Mouse (Mus musculus) MEL (cell line): ENCODE results near the gene Nyap1. TPM values are rescaled to one million over a fixed set of nuclear protein-coding genes. Genes with fewer than 3 reads are reported as not detected.

Experiments used
- DNase-seq: peaks from one replicate; pipeline ENCODE4 v3.0.0; 2011; ENCODE audit warnings: low read depth, low spot score
- H3K27ac ChIP-seq: 2 replicates; pipeline ENCODE4 v1.5.1; 2012; ENCODE audit warnings: low read depth, mild to moderate bottlenecking, control low read depth, low read length, moderate library complexity; ENCODE audit not compliant: control insufficient read depth
- H3K27me3 ChIP-seq, 2 experiments: fragments of 150-350 bp in 1 of 2; sonication (generic) in 1 of 2; 2 replicates each; pipeline ENCODE4 v1.6.1; 2012; ENCODE audit warnings: low read length in 2 of 2, mild to moderate bottlenecking in 2 of 2, improper control_type of control experiment in 1 of 2, moderate library complexity in 1 of 2; ENCODE audit not compliant: insufficient read depth in 2 of 2, control insufficient read depth in 1 of 2
- H3K36me3 ChIP-seq, 2 experiments: 2 replicates each; pipeline ENCODE4 v1.6.1; 2012 to 2014; ENCODE audit warnings: low read length in 2 of 2, improper control_type of control experiment in 1 of 2, inconsistent platforms in 1 of 2, mild to moderate bottlenecking in 1 of 2; ENCODE audit not compliant: insufficient read depth in 2 of 2, control insufficient read depth in 1 of 2
- H3K4me1 ChIP-seq, 2 experiments: fragments of 150-350 bp in 1 of 2; sonication (generic) in 1 of 2; 2 replicates each; pipeline ENCODE4 v1.6.1; 2012; ENCODE audit warnings: low read length in 2 of 2, improper control_type of control experiment in 1 of 2, mild to moderate bottlenecking in 1 of 2; ENCODE audit not compliant: insufficient read depth in 2 of 2, control insufficient read depth in 1 of 2
- H3K4me3 ChIP-seq, 2 experiments: fragments of 150-350 bp in 1 of 2; sonication (generic) in 1 of 2; 2 replicates each; pipeline ENCODE4 v1.5.1; 2012; ENCODE audit warnings: low read depth in 2 of 2, low read length in 2 of 2, mild to moderate bottlenecking in 2 of 2, moderate library complexity in 2 of 2, control low read depth in 1 of 2, improper control_type of control experiment in 1 of 2; ENCODE audit not compliant: control insufficient read depth in 1 of 2, insufficient read depth in 1 of 2
- H3K79me2 ChIP-seq: 2 replicates; pipeline ENCODE4 v1.6.1; 2012; ENCODE audit warnings: mild to moderate bottlenecking, low read length, moderate library complexity; ENCODE audit not compliant: control insufficient read depth, poor library complexity, insufficient read depth
- H3K9ac ChIP-seq: 2 replicates; pipeline ENCODE4 v1.6.1; 2012; ENCODE audit warnings: low read depth, mild to moderate bottlenecking, control low read depth, low read length, moderate library complexity; ENCODE audit not compliant: control insufficient read depth, poor library complexity, severe bottlenecking
- H3K9me3 ChIP-seq: fragments of 150-350 bp; sonication (generic); replicated peaks from 2 replicates; pipeline ENCODE4 v1.6.1; 2012; ENCODE audit warnings: mild to moderate bottlenecking, low read length, improper control_type of control experiment, moderate library complexity; ENCODE audit not compliant: insufficient read depth
- BHLHE40 ChIP-seq: IDR thresholded peaks from 2 replicates; pipeline ENCODE4 v1.6.1; 2012; ENCODE audit warnings: low read depth, mild to moderate bottlenecking, inconsistent platforms, low read length, improper control_type of control experiment, borderline replicate concordance
- CHD1 ChIP-seq: IDR thresholded peaks from 2 replicates; pipeline ENCODE4 v1.6.1; 2012; ENCODE audit warnings: low read depth, mild to moderate bottlenecking, inconsistent platforms, low read length, improper control_type of control experiment
- CTCF ChIP-seq, 3 experiments: IDR thresholded peaks in 2 of 3; conservative IDR thresholded peaks in 1 of 3; 2 replicates each; pipeline ENCODE4 v1.5.1; 2011 to 2012; ENCODE audit warnings: low read length in 3 of 3, low read depth in 2 of 3, mild to moderate bottlenecking in 2 of 3, improper control_type of control experiment in 1 of 3, inconsistent platforms in 1 of 3, mixed read lengths in 1 of 3, moderate library complexity in 1 of 3; ENCODE audit not compliant: control insufficient read depth in 1 of 3, insufficient read depth in 1 of 3, poor library complexity in 1 of 3, severe bottlenecking in 1 of 3
- E2F4 ChIP-seq: IDR thresholded peaks from 2 replicates; pipeline ENCODE4 v1.6.1; 2011; ENCODE audit warnings: low read depth, low read length, improper control_type of control experiment, borderline replicate concordance
- ELF1 ChIP-seq: IDR thresholded peaks from 2 replicates; pipeline ENCODE4 v1.6.1; 2014; ENCODE audit warnings: low read depth, mild to moderate bottlenecking, inconsistent platforms, low read length, improper control_type of control experiment, moderate library complexity
- JUND ChIP-seq: IDR thresholded peaks from 2 replicates; pipeline ENCODE4 v1.6.1; 2011; ENCODE audit warnings: low read depth, mild to moderate bottlenecking, improper control_type of control experiment, low read length
- MAZ ChIP-seq: IDR thresholded peaks from 2 replicates; pipeline ENCODE4 v1.6.1; 2012; ENCODE audit warnings: low read depth, mild to moderate bottlenecking, inconsistent platforms, low read length, improper control_type of control experiment
- MYB ChIP-seq: IDR thresholded peaks from 2 replicates; pipeline ENCODE4 v1.6.1; 2011; ENCODE audit warnings: mild to moderate bottlenecking, low read depth, low read length, improper control_type of control experiment
- NRF1 ChIP-seq: IDR thresholded peaks from 2 replicates; pipeline ENCODE4 v1.6.1; 2014; ENCODE audit warnings: low read depth, mild to moderate bottlenecking, inconsistent platforms, low read length, improper control_type of control experiment, moderate library complexity; ENCODE audit not compliant: poor library complexity, insufficient read depth, severe bottlenecking
- POLR2AphosphoS2 ChIP-seq: IDR thresholded peaks from 2 replicates; pipeline ENCODE4 v1.6.1; 2011; ENCODE audit warnings: low read length, improper control_type of control experiment
- SIN3A ChIP-seq: IDR thresholded peaks from 2 replicates; pipeline ENCODE4 v1.6.1; 2012; ENCODE audit warnings: low read length, improper control_type of control experiment, inconsistent platforms
- TCF12 ChIP-seq: IDR thresholded peaks from 2 replicates; pipeline ENCODE4 v1.6.1; 2014; ENCODE audit warnings: low read depth, mild to moderate bottlenecking, inconsistent platforms, low read length, improper control_type of control experiment, moderate library complexity
- USF1 ChIP-seq: IDR thresholded peaks from 2 replicates; pipeline ENCODE4 v1.6.1; 2014; ENCODE audit warnings: low read depth, mild to moderate bottlenecking, inconsistent platforms, low read length, improper control_type of control experiment, moderate library complexity
- ZNF384 ChIP-seq: IDR thresholded peaks from 2 replicates; pipeline ENCODE4 v1.6.1; 2012; ENCODE audit warnings: low read depth, mild to moderate bottlenecking, inconsistent platforms, low read length, improper control_type of control experiment
- polyA plus RNA-seq, 2 experiments: library from polyadenylated mRNA; stranded (reverse) in 1 of 2; unstranded in 1 of 2; fragments of >175 nt in 1 of 2; fragments of >200 nt in 1 of 2; gene quantifications; 2 replicates each; pipeline versions ENCODE4 v1.2.1 to v1.2.4; 2012; ENCODE audit warnings: low replicate concordance in 2 of 2, low read depth in 1 of 2; ENCODE audit not compliant: insufficient read length in 2 of 2, insufficient read depth in 1 of 2, missing spikeins in 1 of 2
- total RNA-seq: library from RNA; depleted of rRNA; stranded (reverse); fragments of 300-350 nt; gene quantifications from 2 replicates; pipeline ENCODE4 v1.2.3, GENCODE M21; 2012

Gene Nyap1
- total and polyA plus RNA-seq, 3 experiments = 0.39 to 1.1 TPM; not detected in 1

GRCm38 (mm10) chr5:137747326-137747961 lies 6.0 kb upstream of the Nyap1 start:
- TF ChIP-seq CTCF (IDR thresholded peaks at IDR 0.05 in 2 of 3, conservative IDR thresholded peaks at IDR 0.05 in 1 of 3; ENCODE audit: control insufficient read depth in 1 of 3, insufficient read depth in 1 of 3, low read depth in 2 of 3, low read length in 3 of 3, poor library complexity in 1 of 3, severe bottlenecking in 1 of 3) (peak in 2 of 3 experiments; percentile 20 to 36; a peak in 4 of 6 replicates), E2F4 (no peak), USF1 (0 out of 2 replicates have a peak, but pooled peaks have one; percentile 18), TCF12 (0 out of 2 replicates have a peak, but pooled peaks have one; percentile 13), SIN3A (peak; percentile 49; the same call in 1 of the 2 replicates), CHD1 (peak; percentile 56; the same call in 1 of the 2 replicates), MYB (no peak), MAZ (peak; percentile 90; the same call in 1 of the 2 replicates)
- H3K27ac ChIP-seq = peak overlapping the region; percentile 99
- peaks cover 3 to 23% of the 10 kb centered on the region in 2 experiments; a peak in 3 of 4 replicates for H3K4me1 ChIP-seq
- H3K27me3 ChIP-seq = no peaks in the 10 kb centered on the region
- peak; percentile 62 for DNase-seq
- peak overlapping the region; percentile 60 to 93 for H3K4me3 ChIP-seq
- peak overlapping the region; percentile 96 for H3K9ac ChIP-seq
- H3K36me3 ChIP-seq = peaks cover 3 to 19% of the 10 kb centered on the region in 2 experiments; a peak in 3 of 4 replicates
- peaks cover 33% of the 10 kb centered on the region for H3K79me2 ChIP-seq
- no peaks in the 10 kb centered on the region for H3K9me3 ChIP-seq

GRCm38 (mm10) chr5:137746851-137747325 lies 5.5 kb upstream of the Nyap1 start:
- peaks cover 3 to 23% of the 10 kb centered on the region in 2 experiments; a peak in 3 of 4 replicates for H3K4me1 ChIP-seq
- H3K9me3 ChIP-seq = no peaks in the 10 kb centered on the region
- H3K27me3 ChIP-seq = no peaks in the 10 kb centered on the region
- H3K4me3 ChIP-seq = peak overlapping the region; percentile 60 to 93
- DNase-seq = no peak
- TF ChIP-seq MAZ (no peak), POLR2AphosphoS2 (no peak), ELF1 (0 out of 2 replicates have a peak, but pooled peaks have one; percentile 2), NRF1 (no peak), BHLHE40 (0 out of 2 replicates have a peak, but pooled peaks have one; percentile 25), JUND (no peak), ZNF384 (no peak)
- peak overlapping the region; percentile 96 for H3K9ac ChIP-seq
- peaks cover 33% of the 10 kb centered on the region for H3K79me2 ChIP-seq
- H3K27ac ChIP-seq = peak overlapping the region; percentile 99
- peaks cover 3 to 19% of the 10 kb centered on the region in 2 experiments; a peak in 3 of 4 replicates for H3K36me3 ChIP-seq
